Mouse (Mus musculus) liver, adult 2 months (tissue): ENCODE measurements around the gene Nnmt.

Source experiments
- CTCF ChIP-seq: fragments of 200-500 bp; IDR thresholded peaks from 2 replicates; pipeline ENCODE4 v1.5.1; 2011; ENCODE audit warnings: low read depth, low read length, control low read depth
- POLR2A ChIP-seq: fragments of 200-500 bp; IDR thresholded peaks from 2 replicates; pipeline ENCODE4 v1.6.1; 2011; ENCODE audit warnings: low read length, control low read depth; ENCODE audit not compliant: insufficient read depth; ENCODE audit errors: extremely low read depth

DNA sequence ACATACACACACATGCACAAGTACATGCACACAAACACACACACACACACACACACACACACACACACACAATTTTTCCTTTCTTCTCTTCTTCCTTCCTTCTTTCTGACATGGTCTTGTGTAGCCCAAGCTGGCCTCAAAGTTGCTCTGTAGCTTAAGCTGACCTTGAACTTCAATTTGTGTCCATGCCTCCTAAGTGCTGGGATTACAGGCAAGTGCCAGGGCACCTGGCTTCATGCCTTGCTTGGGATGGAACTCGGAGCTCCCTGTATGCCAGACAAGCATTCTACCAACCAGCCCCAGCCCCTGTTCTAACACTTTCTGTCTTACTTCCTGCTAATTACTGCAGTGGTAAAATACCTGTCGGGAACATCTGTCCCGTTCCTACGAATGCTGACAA is 8.3 kb upstream of the Nnmt start:
- TF ChIP-seq CTCF (no peak), POLR2A (no peak)
